Mouse (Mus musculus) hindbrain, embryonic 12.5 days (tissue): ENCODE data around the gene Ss18l2. TPM values are rescaled to one million over a fixed set of nuclear protein-coding genes. Genes with fewer than 3 reads are reported as not detected.

Experiments
- ATAC-seq: fragments of 200-750 bp; cut with Nextera tagmentation; 2 replicates; pipeline ENCODE4 v1.8.0; 2017; ENCODE audit warnings: moderate TSS enrichment; ENCODE audit not compliant: low FRiP score
- H3K27ac ChIP-seq: fragments of 300-500 bp; sonication (generic); 2 replicates; pipeline ENCODE4 v1.5.1; 2016; ENCODE audit warnings: mild to moderate bottlenecking
- H3K27me3 ChIP-seq: fragments of 300-500 bp; sonication (generic); 2 replicates; pipeline ENCODE4 v1.6.1; 2016; ENCODE audit warnings: mild to moderate bottlenecking
- H3K36me3 ChIP-seq: fragments of 300-500 bp; sonication (generic); 2 replicates; pipeline ENCODE4 v1.6.1; 2016; ENCODE audit warnings: mild to moderate bottlenecking
- H3K4me1 ChIP-seq: fragments of 300-500 bp; sonication (generic); 2 replicates; pipeline ENCODE4 v1.6.1; 2016
- H3K4me2 ChIP-seq: fragments of 300-500 bp; sonication (generic); replicated peaks from 2 replicates; pipeline ENCODE4 v1.6.1; 2016; ENCODE audit warnings: mild to moderate bottlenecking
- H3K4me3 ChIP-seq: fragments of 300-500 bp; sonication (generic); 2 replicates; pipeline ENCODE4 v1.5.1; 2016; ENCODE audit warnings: mild to moderate bottlenecking
- H3K9ac ChIP-seq: fragments of 300-500 bp; sonication (generic); 2 replicates; pipeline ENCODE4 v1.6.1; 2016; ENCODE audit warnings: mild to moderate bottlenecking, moderate library complexity
- H3K9me3 ChIP-seq: fragments of 300-500 bp; sonication (generic); replicated peaks from 2 replicates; pipeline ENCODE4 v1.6.1; 2016; ENCODE audit warnings: mild to moderate bottlenecking
- WGBS: fragments of 180-500 bp; shearing (Covaris S2); methylation state at CpG from one replicate; pipeline ENCODE4 v1.1.7; 2016; 5-methylcytosine and 5-hydroxymethylcytosine counted together
- polyA plus RNA-seq: library from polyadenylated mRNA; unstranded; fragments of >200 nt; fragmentation: Nextera tagmentation; extraction: Ambion mirVana; gene quantifications from 2 replicates; pipeline ENCODE4 v1.2.1, GENCODE M21; 2016

The Ss18l2 gene
- polyA plus RNA-seq, 1 experiment from 2014 or later = 130 TPM

GRCm38 (mm10) chr9:121741168-121741567 lies 31.0 kb downstream of the Ss18l2 start:
- no peaks in the 10 kb centered on the region for H3K27me3 ChIP-seq
- no peak overlapping the region for H3K27ac ChIP-seq
- H3K4me1 ChIP-seq = no peaks in the 10 kb centered on the region
- H3K9ac ChIP-seq = no peak overlapping the region
- H3K4me2 ChIP-seq = no peak overlapping the region
- 94% methylated on average over 3 of the region's 3 CpGs for WGBS
- H3K36me3 ChIP-seq = peaks cover 56% of the 10 kb centered on the region
- H3K9me3 ChIP-seq = no peaks in the 10 kb centered on the region
- no peak for ATAC-seq
- no peak overlapping the region for H3K4me3 ChIP-seq

GRCm38 (mm10) chr9:121744051-121744450 lies 33.9 kb downstream of the Ss18l2 start:
- Histone ChIP-seq H3K9ac (no peak overlapping the region), H3K4me3 (no peak overlapping the region), H3K36me3 (peaks cover 85% of the 10 kb centered on the region), H3K27ac (no peak overlapping the region), H3K4me2 (no peak overlapping the region), H3K9me3 (no peaks in the 10 kb centered on the region), H3K4me1 (no peaks in the 10 kb centered on the region), H3K27me3 (no peaks in the 10 kb centered on the region)
- 91% methylated on average over 8 of the region's 8 CpGs for WGBS
- ATAC-seq = no peak

DNA sequence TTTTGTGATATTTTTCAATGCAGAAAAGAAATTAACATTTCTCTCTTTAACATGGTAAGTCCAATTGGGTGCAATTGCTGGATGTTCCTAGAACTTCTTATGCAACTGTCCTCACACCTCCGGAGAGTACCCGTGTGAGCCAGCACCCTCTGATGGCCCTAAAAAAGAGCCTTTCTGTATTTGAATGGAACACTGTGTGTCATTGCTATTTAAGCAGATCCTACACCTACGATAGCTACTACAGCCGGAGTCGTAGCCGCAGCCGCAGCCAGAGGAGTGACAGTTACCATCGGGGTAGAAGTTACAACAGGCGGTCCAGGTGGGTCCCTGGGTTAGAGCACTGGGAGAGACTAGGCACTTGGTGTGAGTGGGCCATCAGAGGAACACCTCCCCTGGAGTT lies 42.6 kb downstream of the Ss18l2 start:
- Histone ChIP-seq H3K27ac (no peak overlapping the region), H3K4me1 (peaks cover 4% of the 10 kb centered on the region), H3K9ac (no peak overlapping the region), H3K9me3 (no peaks in the 10 kb centered on the region), H3K4me2 (no peak overlapping the region), H3K36me3 (peaks cover 79% of the 10 kb centered on the region), H3K27me3 (no peaks in the 10 kb centered on the region), H3K4me3 (no peak overlapping the region)
- no peak for ATAC-seq
- WGBS = 98% methylated on average over 9 of the region's 9 CpGs

DNA sequence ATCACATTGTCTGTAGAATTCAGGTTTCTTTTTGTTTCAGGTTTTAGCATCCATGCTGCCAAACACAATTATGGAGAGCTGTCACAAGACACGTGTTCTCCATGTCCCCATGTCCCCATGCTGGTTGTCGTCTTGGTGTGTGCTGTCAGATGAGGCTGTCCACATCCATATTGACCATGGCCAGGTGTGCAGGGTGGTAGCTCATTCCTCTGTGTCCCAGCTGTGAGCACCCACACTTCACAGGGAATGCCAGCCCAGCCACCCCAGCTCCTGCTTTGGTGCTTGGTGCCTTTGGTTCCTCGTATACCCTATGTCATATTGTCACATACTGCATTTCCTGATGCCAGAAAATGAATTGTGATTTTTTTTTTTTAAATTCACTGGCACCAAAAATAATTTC lies 44.5 kb downstream of the Ss18l2 start:
- Histone ChIP-seq H3K9ac (no peak overlapping the region), H3K27me3 (no peaks in the 10 kb centered on the region), H3K9me3 (no peaks in the 10 kb centered on the region), H3K27ac (no peak overlapping the region), H3K36me3 (peaks cover 61% of the 10 kb centered on the region), H3K4me2 (no peak overlapping the region), H3K4me1 (peaks cover 17% of the 10 kb centered on the region), H3K4me3 (no peak overlapping the region)
- 89% methylated on average over 3 of the region's 3 CpGs for WGBS
- ATAC-seq = no peak

DNA sequence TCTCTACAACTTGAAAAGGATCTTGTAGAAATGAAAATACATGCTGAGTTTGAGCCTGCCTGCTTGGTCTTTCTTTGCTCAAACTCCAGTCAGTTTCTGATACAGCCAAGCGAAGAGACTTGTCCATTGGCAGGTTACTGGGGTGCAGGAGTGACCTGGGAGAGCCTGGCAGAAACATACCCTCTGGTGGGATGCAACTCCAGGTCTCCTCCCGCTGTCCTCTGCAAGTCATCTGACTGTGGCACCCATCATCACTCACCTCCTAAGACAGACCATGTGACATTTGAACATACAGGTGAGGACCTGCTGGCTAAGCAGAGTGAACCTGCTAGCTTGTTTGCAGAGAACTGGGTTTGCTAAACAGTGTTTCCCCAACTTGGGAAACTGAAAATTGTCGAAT lies 46.7 kb downstream of the Ss18l2 start:
- no peak overlapping the region for H3K4me3 ChIP-seq
- WGBS = 90% methylated on average over 3 of the region's 3 CpGs
- no peak for ATAC-seq
- no peak overlapping the region for H3K9ac ChIP-seq
- H3K4me1 ChIP-seq = peaks cover 31% of the 10 kb centered on the region
- no peak overlapping the region for H3K27ac ChIP-seq
- peaks cover 39% of the 10 kb centered on the region for H3K36me3 ChIP-seq
- no peaks in the 10 kb centered on the region for H3K27me3 ChIP-seq
- no peaks in the 10 kb centered on the region for H3K9me3 ChIP-seq
- no peak overlapping the region for H3K4me2 ChIP-seq

DNA sequence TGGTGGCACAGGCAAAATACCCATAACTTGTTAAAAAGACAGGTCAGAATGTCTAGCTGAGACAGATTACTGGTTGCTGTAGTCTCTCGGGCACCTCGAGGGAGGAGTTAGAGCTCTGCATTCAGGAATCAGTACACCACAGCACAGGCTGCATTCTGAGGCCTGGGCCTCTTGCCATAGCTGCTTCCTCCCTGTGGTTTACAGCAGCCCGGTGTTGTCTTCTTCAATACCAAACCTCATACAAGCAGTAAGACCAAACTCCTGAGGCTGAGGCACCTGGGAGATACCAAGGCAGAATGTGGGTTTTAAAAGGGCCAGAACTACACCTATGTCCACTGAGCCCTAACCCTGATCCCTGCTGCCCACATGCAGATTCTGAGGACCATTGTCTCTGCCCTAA lies 47.3 kb downstream of the Ss18l2 start:
- H3K4me1 ChIP-seq = peaks cover 36% of the 10 kb centered on the region
- H3K9ac ChIP-seq = no peak overlapping the region
- WGBS = 71% methylated on average over 3 of the region's 3 CpGs
- no peak for ATAC-seq
- no peaks in the 10 kb centered on the region for H3K9me3 ChIP-seq
- H3K4me2 ChIP-seq = no peak overlapping the region
- peak overlapping the region; percentile 44; the same call in 1 of the 2 replicates for H3K27ac ChIP-seq
- peaks cover 33% of the 10 kb centered on the region for H3K36me3 ChIP-seq
- no peak overlapping the region for H3K4me3 ChIP-seq
- H3K27me3 ChIP-seq = no peaks in the 10 kb centered on the region

GRCm38 (mm10) chr9:121757835-121758814 lies 48.0 kb downstream of the Ss18l2 start:
- Histone ChIP-seq H3K27ac (peak overlapping the region; percentile 44), H3K9me3 (no peaks in the 10 kb centered on the region), H3K4me2 (peak overlapping the region; percentile 95), H3K9ac (peak overlapping the region; percentile 94), H3K4me1 (peaks cover 36% of the 10 kb centered on the region), H3K36me3 (peaks cover 33% of the 10 kb centered on the region), H3K27me3 (no peaks in the 10 kb centered on the region), H3K4me3 (peak overlapping the region; percentile 89)
- ATAC-seq = no peak
- WGBS = 51% methylated on average over 10 of the region's 10 CpGs

- 1% methylated on average over 73 of the region's 97 CpGs for WGBS
- Histone ChIP-seq H3K9me3 (no peaks in the 10 kb centered on the region), H3K36me3 (peaks cover 35% of the 10 kb centered on the region), H3K27me3 (no peaks in the 10 kb centered on the region), H3K4me3 (peak within 1 kb of the TSS; percentile 89), H3K4me1 (peaks cover 37% of the 10 kb centered on the region), H3K9ac (peak within 1 kb of the TSS; percentile 94), H3K4me2 (peak within 1 kb of the TSS; percentile 95), H3K27ac (peak within 1 kb of the TSS; percentile 91)
- ATAC-seq = peak; percentile 83
These were observed 49.3 kb downstream of the Ss18l2 start, which contains the start of gene Zfp651 for GRCm38 (mm10) chr9:121759091-121760081. TSS of gene Zfp651 (plus strand) at chr9:121759330.

DNA sequence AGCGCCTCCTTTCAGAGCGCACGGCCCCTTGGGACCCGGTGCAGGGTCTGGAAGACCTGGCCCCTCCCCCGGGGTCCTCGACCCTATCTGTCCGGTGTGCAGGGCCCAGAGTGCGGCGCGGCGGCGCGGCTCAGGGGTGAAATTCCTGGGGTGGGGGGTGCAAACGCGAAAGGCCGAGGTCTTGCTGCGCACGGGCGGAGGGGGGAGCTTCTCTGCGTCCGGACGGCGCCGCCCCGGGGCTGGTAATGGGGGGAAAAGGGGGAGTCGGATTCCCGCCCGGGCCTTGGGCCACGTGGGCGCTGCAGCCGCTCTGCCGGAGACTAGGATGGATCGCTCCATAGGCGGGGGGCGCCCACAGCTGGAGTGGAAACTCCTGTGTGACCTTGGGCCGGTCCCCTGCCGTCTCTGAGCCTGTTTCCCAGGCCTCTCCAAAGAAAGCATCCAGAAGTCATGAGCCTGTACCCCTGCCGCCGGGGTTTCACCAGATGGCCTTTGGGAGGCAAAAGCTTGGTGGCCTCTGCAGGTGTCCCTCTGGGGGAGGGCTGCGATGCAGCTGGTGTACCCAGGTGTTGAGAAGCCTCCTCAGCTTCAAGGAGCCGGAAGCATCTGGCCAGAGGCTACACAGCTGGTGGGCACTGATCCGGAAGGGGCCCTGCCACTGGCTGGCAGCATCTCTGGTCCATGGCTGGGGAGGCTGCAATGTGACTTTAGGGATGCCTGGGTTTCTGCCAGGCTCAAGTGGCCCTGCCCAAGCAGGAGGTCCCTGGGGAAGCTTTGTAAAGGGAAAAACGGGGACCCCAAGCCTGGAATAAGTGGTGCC lies 50.4 kb downstream of the Ss18l2 start:
- peak overlapping the region; percentile 95 for H3K4me2 ChIP-seq
- H3K4me1 ChIP-seq = peaks cover 39% of the 10 kb centered on the region
- peaks cover 35% of the 10 kb centered on the region for H3K36me3 ChIP-seq
- 1% methylated on average over 43 of the region's 43 CpGs for WGBS
- H3K27ac ChIP-seq = peak overlapping the region; percentile 91
- no peaks in the 10 kb centered on the region for H3K9me3 ChIP-seq
- peak overlapping the region; percentile 89 for H3K4me3 ChIP-seq
- H3K27me3 ChIP-seq = no peaks in the 10 kb centered on the region
- ATAC-seq = peak; percentile 53
- peak overlapping the region; percentile 94 for H3K9ac ChIP-seq

- 62% methylated on average over 10 of the region's 10 CpGs for WGBS
- ATAC-seq = no peak
- Histone ChIP-seq H3K9me3 (no peaks in the 10 kb centered on the region), H3K9ac (peak overlapping the region; percentile 94), H3K36me3 (peaks cover 38% of the 10 kb centered on the region), H3K4me1 (peaks cover 39% of the 10 kb centered on the region), H3K4me3 (peak overlapping the region; percentile 89), H3K27me3 (no peaks in the 10 kb centered on the region), H3K4me2 (peak overlapping the region; percentile 95), H3K27ac (0 out of 2 replicates have a peak overlapping the region, but pooled peaks have one; percentile 91)
These were observed 51.0 kb downstream of the Ss18l2 start for GRCm38 (mm10) chr9:121761091-121761665.

DNA sequence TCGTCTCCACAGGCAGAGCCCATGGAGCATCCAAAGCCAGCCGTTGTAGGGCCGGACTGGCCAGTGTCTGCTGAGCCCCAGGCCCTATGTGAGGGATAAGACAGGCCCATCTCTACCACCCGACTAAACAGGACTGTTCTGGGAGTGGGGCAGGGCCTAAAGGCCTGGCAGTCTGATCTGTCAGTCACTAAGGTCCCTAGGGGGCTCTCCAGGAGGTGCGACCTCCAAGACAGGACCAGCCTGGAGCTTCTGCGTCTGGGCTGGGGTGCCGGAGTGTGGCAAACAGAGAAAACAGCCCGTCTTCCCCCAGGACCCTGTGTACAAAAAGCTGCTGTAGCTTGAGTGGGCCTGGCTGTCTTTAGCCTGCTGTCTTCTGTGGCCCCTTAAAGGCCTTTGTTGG lies 51.7 kb downstream of the Ss18l2 start:
- 64% methylated on average over 8 of the region's 8 CpGs for whole genome bisulfite sequencing
- ATAC-seq = no peak
- H3K27ac ChIP-seq = peak overlapping the region; percentile 12; the same call in 1 of the 2 replicates
- H3K4me1 ChIP-seq = peaks cover 39% of the 10 kb centered on the region
- H3K4me2 ChIP-seq = 0 out of 2 replicates have a peak overlapping the region, but pooled peaks have one; percentile 95
- peaks cover 42% of the 10 kb centered on the region for H3K36me3 ChIP-seq
- H3K27me3 ChIP-seq = no peaks in the 10 kb centered on the region
- no peak overlapping the region for H3K4me3 ChIP-seq
- 0 out of 2 replicates have a peak overlapping the region, but pooled peaks have one; percentile 2 for H3K9ac ChIP-seq
- H3K9me3 ChIP-seq = no peaks in the 10 kb centered on the region
